Mouse (Mus musculus) heart, embryonic 12.5 days (tissue): ENCODE measurements at regions not wholly inside any gene's neighbourhood (a gene's known extent, or its start where the extent isn't known, plus 50 kb on each side); places are given as distances from the start of the nearest gene placed in this dataset.

ENCODE experiments used
- ATAC-seq: fragments of 200-750 bp; cut with Nextera tagmentation; 2 replicates; pipeline ENCODE4 v1.8.0; 2017; ENCODE audit warnings: moderate TSS enrichment, moderate library complexity; ENCODE audit not compliant: insufficient number of reproducible peaks, low FRiP score
- H3K27ac ChIP-seq: fragments of 300-500 bp; sonication (generic); 2 replicates; pipeline ENCODE4 v1.5.1; 2016; ENCODE audit warnings: mild to moderate bottlenecking, moderate library complexity; ENCODE audit not compliant: poor library complexity, severe bottlenecking
- H3K27me3 ChIP-seq: fragments of 300-500 bp; sonication (generic); replicated peaks from 2 replicates; pipeline ENCODE4 v1.6.1; 2016; ENCODE audit warnings: mild to moderate bottlenecking, moderate library complexity
- H3K36me3 ChIP-seq: fragments of 300-500 bp; sonication (generic); 2 replicates; pipeline ENCODE4 v1.6.1; 2016; ENCODE audit warnings: mild to moderate bottlenecking, moderate library complexity
- H3K4me1 ChIP-seq: fragments of 300-500 bp; sonication (generic); replicated peaks from 2 replicates; pipeline ENCODE4 v1.6.1; 2016; ENCODE audit warnings: mild to moderate bottlenecking
- H3K4me2 ChIP-seq: fragments of 300-500 bp; sonication (generic); 2 replicates; pipeline ENCODE4 v1.6.1; 2016; ENCODE audit warnings: mild to moderate bottlenecking, moderate library complexity
- H3K4me3 ChIP-seq: fragments of 300-500 bp; sonication (generic); 2 replicates; pipeline ENCODE4 v1.5.1; 2016; ENCODE audit warnings: mild to moderate bottlenecking
- H3K9ac ChIP-seq: fragments of 300-500 bp; sonication (generic); 2 replicates; pipeline ENCODE4 v1.6.1; 2016; ENCODE audit warnings: mild to moderate bottlenecking, moderate library complexity
- H3K9me3 ChIP-seq: fragments of 300-500 bp; sonication (generic); replicated peaks from 2 replicates; pipeline ENCODE4 v1.6.1; 2016; ENCODE audit warnings: mild to moderate bottlenecking, moderate library complexity
- WGBS: fragments of 180-500 bp; shearing (Covaris S2); methylation state at CpG from one replicate; pipeline ENCODE4 v1.1.7; 2016; 5-methylcytosine and 5-hydroxymethylcytosine counted together

GRCm38 (mm10) chr6:47390436-47391002, 62.7 kb upstream of the Cul1 start:
- Histone ChIP-seq H3K27me3 (no peaks in the 10 kb centered on the region), H3K4me2 (no peak overlapping the region), H3K27ac (no peak overlapping the region), H3K9ac (no peak overlapping the region), H3K36me3 (no peaks in the 10 kb centered on the region), H3K4me3 (no peak overlapping the region), H3K4me1 (no peaks in the 10 kb centered on the region), H3K9me3 (no peaks in the 10 kb centered on the region)
- WGBS = 61% methylated on average over 7 of the region's 7 CpGs
- no peak for ATAC-seq

GRCm38 (mm10) chr6:47391014-47391802, 62.0 kb upstream of the Cul1 start:
- no peaks in the 10 kb centered on the region for H3K4me1 ChIP-seq
- H3K36me3 ChIP-seq = no peaks in the 10 kb centered on the region
- H3K4me2 ChIP-seq = no peak overlapping the region
- H3K27ac ChIP-seq = no peak overlapping the region
- no peaks in the 10 kb centered on the region for H3K27me3 ChIP-seq
- H3K9me3 ChIP-seq = no peaks in the 10 kb centered on the region
- WGBS = 59% methylated on average over 3 of the region's 3 CpGs
- no peak overlapping the region for H3K4me3 ChIP-seq
- H3K9ac ChIP-seq = no peak overlapping the region
- ATAC-seq = no peak

- no peaks in the 10 kb centered on the region for H3K4me1 ChIP-seq
- no peaks in the 10 kb centered on the region for H3K9me3 ChIP-seq
- no peak overlapping the region for H3K27ac ChIP-seq
- H3K27me3 ChIP-seq = no peaks in the 10 kb centered on the region
- whole genome bisulfite sequencing = 36% methylated on average over 5 of the region's 5 CpGs
- H3K4me2 ChIP-seq = no peak overlapping the region
- H3K36me3 ChIP-seq = no peaks in the 10 kb centered on the region
- ATAC-seq = no peak
- no peak overlapping the region for H3K9ac ChIP-seq
- no peak overlapping the region for H3K4me3 ChIP-seq
Observed at GRCm38 (mm10) chr6:47395465-47396337, 57.5 kb upstream of the Cul1 start.
